Comparison of ENCODE assay signal across 20 mouse cellular contexts in genomic region chr1:164603433-164603832, GRCm38 (mm10).
A peak's percentile ranks its signal among the peaks of the same experiment; 100 is the strongest.
DNase-seq lines count a peak whose midpoint lies in the region; ATAC-seq and TF ChIP-seq lines count a peak whose summit lies in the region.
"Had no signal": no experiment of that assay in that cellular context is flagged by ENCODE, and none has a peak within 500 bp of the region (broad histone marks: within the 10 kb centered on the region; RNA-seq: fewer than 3 reads in every experiment).

No protein-coding gene starts in this region.

- peak; percentile 13; the same call in 1 of the 2 replicates for TF ChIP-seq CTCF in kidney, postnatal 0 days (IDR thresholded peaks at IDR 0.05; ENCODE audit: low read depth)

- H3K9ac ChIP-seq in kidney, postnatal 0 days (ENCODE audit: low read depth, low read length) = no peak overlapping the region
- H3K9ac ChIP-seq: embryonic facial prominence, embryonic 13.5 days; hindbrain, embryonic 14.5 days; liver, embryonic 13.5 days had no signal

- H3K4me2 ChIP-seq in kidney, postnatal 0 days (ENCODE audit: low read length) = no peak overlapping the region
- H3K4me2 ChIP-seq: embryonic facial prominence, embryonic 13.5 days; hindbrain, embryonic 14.5 days; liver, embryonic 13.5 days had no signal

- ATAC-seq in kidney, postnatal 0 days (replicated peaks; ENCODE audit: low FRiP score, low read depth) = no peak
- ATAC-seq: midbrain, embryonic 16.5 days had no signal

- H3K9me3 ChIP-seq in kidney, postnatal 0 days (replicated peaks; ENCODE audit: low read length) = no peaks in the 10 kb centered on the region
- H3K9me3 ChIP-seq: embryonic facial prominence, embryonic 13.5 days; liver, embryonic 13.5 days had no signal

- no peaks in the 10 kb centered on the region for H3K27me3 ChIP-seq in kidney, postnatal 0 days (ENCODE audit: insufficient read depth, low read length)
- H3K27me3 ChIP-seq: CH12.LX; embryonic facial prominence, embryonic 13.5 days; liver, embryonic 13.5 days had no signal

- no peak overlapping the region for H3K27ac ChIP-seq in kidney, postnatal 0 days
- H3K27ac ChIP-seq: embryonic facial prominence, embryonic 13.5 days; hindbrain, embryonic 14.5 days; liver, embryonic 13.5 days had no signal

- H3K4me3 ChIP-seq in kidney, postnatal 0 days (replicated peaks; ENCODE audit: low read depth, low read length) = no peak overlapping the region
- H3K4me3 ChIP-seq: embryonic facial prominence, embryonic 13.5 days; liver, embryonic 13.5 days had no signal

- DNase-seq in kidney, postnatal 0 days (ENCODE audit: low spot score) = no peak
- DNase-seq in kidney, postnatal 14 days = no peak
- peak; percentile 16 for DNase-seq in thymus, postnatal 4 days
- DNase-seq in thymus, postnatal 0 days (ENCODE audit: low spot score) = no peak
- peak; percentile 39 for DNase-seq in R1 (ENCODE audit: low read depth, low spot score)
- no peak for DNase-seq in embryo, embryonic 10 days (ENCODE audit: low spot score)
- DNase-seq in ovary, postnatal 10 days (ENCODE audit: low spot score) = no peak
- DNase-seq: adrenal gland, adult 2 months; cerebellum, adult 11 months; heart, adult 18-20 months; kidney, adult 18-20 months; kidney, postnatal 4 days; liver, embryonic 13.5 days; lung, postnatal 10 days; right cerebral cortex, adult 18-20 months; thymus, postnatal 14 days had no signal

- WGBS in kidney, postnatal 0 days = 77% methylated on average over 3 of the region's 3 CpGs

- H3K4me1 ChIP-seq in kidney, postnatal 0 days (replicated peaks; ENCODE audit: insufficient read depth, low read length) = no peaks in the 10 kb centered on the region
- H3K4me1 ChIP-seq: embryonic facial prominence, embryonic 13.5 days; liver, embryonic 13.5 days had no signal

- no peaks in the 10 kb centered on the region for H3K36me3 ChIP-seq in kidney, postnatal 0 days (ENCODE audit: insufficient read depth, low read length)
- H3K36me3 ChIP-seq: embryonic facial prominence, embryonic 13.5 days; liver, embryonic 13.5 days had no signal

Comparison
In these comparisons a context has a peak if more than half of its experiments do, and no peak if none do; other contexts are left out.
1. DNase-seq: peak in thymus, postnatal 4 days (single experiment) and R1 (single experiment); none in kidney, postnatal 0 days (single experiment), kidney, postnatal 14 days (single experiment), thymus, postnatal 0 days (single experiment), embryo, embryonic 10 days (single experiment) and ovary, postnatal 10 days (single experiment).